Mouse (Mus musculus) adrenal gland, adult 10 weeks (tissue): ENCODE results near the gene Wdr83. TPM values are rescaled to one million over a fixed set of nuclear protein-coding genes. Genes with fewer than 3 reads are reported as not detected.

Source experiments
- polyA plus RNA-seq: library from polyadenylated mRNA; stranded (reverse); fragments of 350-450 nt; fragmentation: Illumina TruSeq; extraction: RNeasy Lipid Tissue Mini Kit (QIAGEN cat#74804); gene quantifications from one replicate; pipeline ENCODE4 v1.2.3, GENCODE M21; 2014; ENCODE audit warnings: low read depth, low replicate concordance

The Wdr83 gene
- 2.3 TPM for polyA plus RNA-seq

GRCm38 (mm10) chr8:85081216-85081555, at the start of gene Wdr83:
TSS of gene Wdr83 (minus strand) at chr8:85081306.

GRCm38 (mm10) chr8:85122995-85123394, 41.9 kb upstream of the Wdr83 start, which contains the start of gene Zfp791:
TSS of gene Zfp791 (minus strand) at chr8:85123095.

DNA sequence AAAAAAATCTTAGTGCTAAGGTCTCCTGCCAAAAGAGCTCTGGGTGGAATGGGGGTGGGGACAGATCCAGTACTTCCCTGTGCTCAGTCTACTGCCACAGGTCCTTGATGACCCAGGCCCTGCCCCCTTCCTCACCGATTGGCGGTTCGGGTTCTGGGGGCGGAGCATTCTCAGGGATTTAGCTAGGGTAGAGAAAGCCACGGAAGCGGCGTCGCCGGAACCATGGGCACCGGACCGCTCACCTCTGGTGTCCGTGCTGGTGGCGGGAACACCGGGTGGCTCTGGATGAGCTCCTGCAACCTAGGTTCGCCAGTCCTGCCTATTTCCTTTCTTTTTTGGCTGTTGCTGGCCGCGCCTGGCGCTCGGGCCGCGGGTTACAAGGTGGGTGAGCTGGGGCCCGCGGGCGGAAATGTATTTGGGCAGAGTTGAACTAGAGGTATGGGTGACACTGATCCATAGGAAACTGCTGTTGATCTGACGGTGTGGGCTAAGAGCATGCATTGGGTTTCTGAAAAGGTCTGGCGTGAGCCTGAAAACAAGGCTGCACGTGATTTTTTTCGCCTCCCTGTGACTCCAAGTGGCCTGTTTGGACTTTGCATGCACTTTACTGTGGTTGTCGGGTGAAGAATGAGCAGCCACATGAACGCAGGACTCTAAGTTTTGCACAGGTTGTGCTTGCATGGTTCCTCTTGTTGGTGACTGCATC, 2.2 kb upstream of the Wdr83 start, which contains the start of gene Man2b1:
Gene Man2b1, plus strand, starts transcription at position 163 of the 706 bp plus-strand sequence.

GRCm38 (mm10) chr8:85080532-85081215, 432 bp downstream of the Wdr83 start, which contains the start of gene Wdr83os:
TSS of gene Wdr83os (plus strand) at chr8:85080740.

DNA sequence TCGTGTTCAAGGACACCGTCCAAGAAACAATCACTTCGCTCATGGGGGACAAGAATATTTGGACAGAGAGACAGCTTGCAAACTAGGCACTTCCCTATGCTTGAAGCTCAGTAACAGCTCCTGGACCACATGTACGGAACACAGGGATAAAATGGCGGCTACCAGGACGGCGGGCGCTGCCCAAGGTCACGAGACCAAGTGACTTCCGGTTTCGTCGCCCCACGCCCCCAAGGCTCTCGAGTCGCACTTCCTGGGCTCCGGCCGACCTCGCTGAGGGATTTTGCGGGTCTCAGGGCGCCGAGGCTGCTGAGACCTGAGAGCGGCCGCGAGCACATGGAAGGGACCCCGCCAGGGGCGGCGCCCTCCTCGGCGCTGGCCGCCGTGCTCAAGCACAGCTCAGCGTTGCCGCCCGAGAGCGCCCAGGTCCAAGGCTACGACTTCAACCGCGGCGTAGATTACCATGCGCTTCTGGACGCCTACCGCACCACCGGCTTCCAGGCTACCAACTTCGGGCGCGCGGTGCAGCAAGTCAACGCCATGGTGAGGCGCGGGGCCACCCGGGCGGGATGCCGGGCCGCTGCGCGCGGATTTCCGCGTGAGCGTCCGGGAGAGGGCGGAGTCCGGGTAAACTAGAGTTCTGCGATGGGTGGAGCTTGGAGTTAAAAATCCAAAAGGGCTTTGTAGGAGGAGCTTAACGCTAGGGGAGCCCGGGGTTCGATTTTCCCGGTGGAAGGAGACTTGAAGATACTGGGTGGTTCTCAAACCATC, 9.4 kb downstream of the Wdr83 start, which contains the start of gene Dhps:
Gene Dhps, plus strand, starts transcription at position 244 of the 768 bp plus-strand sequence.

DNA sequence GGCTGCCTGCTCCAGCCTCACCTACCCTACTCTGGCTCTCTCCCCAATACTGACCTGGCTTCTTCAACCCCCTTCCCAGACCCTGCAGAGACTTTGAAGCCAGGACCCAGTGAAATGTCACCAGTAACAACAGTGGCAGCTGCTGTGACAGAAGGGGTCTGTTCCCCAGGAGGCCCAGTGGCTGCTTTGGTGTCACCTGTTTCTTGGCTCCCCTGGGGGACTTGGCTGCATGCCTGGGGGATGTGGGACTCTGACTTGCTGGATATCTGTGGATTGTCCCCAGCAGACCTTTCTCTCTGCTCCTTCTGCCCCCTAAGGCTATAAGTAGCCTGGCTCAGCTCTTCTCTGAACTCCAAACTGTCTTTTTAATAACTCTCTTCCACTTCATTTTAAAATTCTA, 13.1 kb downstream of the Wdr83 start, which contains the start of gene Gm5741:
Gene Gm5741, minus strand, starts transcription at position 1 of the 400 bp plus-strand sequence.

GRCm38 (mm10) chr8:85059879-85060616, 21.1 kb downstream of the Wdr83 start, which contains the start of gene Fbxw9:
TSS of gene Fbxw9 (plus strand) at chr8:85060055.

GRCm38 (mm10) chr8:85036718-85037365, 44.3 kb downstream of the Wdr83 start, which contains the start of gene Tnpo2:
TSS of gene Tnpo2 (plus strand) at chr8:85036915.

DNA sequence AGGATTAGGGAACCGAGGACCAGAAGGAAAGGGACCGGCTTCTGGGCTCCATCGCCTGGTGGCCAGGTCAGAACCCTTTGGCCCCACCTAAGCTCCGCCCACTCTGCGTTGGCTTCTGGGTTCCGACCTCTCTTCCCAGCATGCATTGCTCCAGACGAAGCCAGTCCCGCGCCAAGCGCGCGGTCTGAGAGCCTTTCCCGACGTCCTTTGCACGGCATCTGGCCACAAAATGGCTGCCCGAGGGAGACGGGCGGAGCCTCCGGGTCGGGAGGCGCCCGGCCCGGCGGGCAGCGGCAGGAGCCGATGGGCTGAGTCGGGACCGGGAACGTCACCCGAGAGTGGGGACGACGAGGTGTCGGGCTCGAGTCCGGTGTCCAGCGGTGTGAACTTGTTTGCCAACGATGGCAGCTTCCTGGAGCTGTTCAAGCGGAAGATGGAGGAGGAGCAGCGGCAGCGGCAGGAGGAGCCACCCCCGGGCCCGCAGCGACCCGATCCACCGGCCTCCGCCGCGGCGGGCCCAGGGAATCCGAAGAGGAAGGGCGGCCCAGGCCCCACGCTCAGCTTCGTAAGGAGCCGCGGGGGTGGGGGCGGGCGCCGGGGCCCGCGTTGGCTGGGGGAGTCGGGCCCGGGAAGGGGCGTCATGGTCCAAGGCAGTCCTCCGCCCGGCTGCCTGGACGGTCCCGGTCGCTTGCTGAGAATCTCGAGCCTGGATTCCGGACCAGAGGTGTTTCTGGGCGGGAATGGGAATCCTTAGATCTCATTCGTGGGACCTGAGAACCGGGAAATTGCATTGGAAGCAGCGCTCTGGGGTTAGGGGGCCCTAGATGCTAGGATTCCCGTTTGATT, 54.2 kb downstream of the Wdr83 start, which contains the start of gene Trir:
Gene Trir, plus strand, starts transcription at position 154 of the 846 bp plus-strand sequence.

GRCm38 (mm10) chr8:85025098-85025932, 55.8 kb downstream of the Wdr83 start, which contains the start of gene Asna1:
TSS of gene Asna1 (minus strand) at chr8:85025281.

Other genes with a start within 250 kb of the Wdr83 start
- gene Gadd45gip1, start 249.8 kb downstream of the Wdr83 start, polyA plus RNA-seq, result 2.3 TPM
- gene Rad23a, start 240.6 kb downstream of the Wdr83 start, polyA plus RNA-seq, result 9.2 TPM
- gene Calr, start 234.4 kb downstream of the Wdr83 start, polyA plus RNA-seq, result 638 TPM
- 4.7 TPM for gene Farsa, start 224.3 kb downstream of the Wdr83 start, polyA plus RNA-seq
- gene Syce2, start 209.2 kb downstream of the Wdr83 start, polyA plus RNA-seq, result 6.2 TPM
- gene Gcdh, start 187.4 kb downstream of the Wdr83 start, polyA plus RNA-seq, result 51.8 TPM
- not detected for gene Klf1, start 179.4 kb downstream of the Wdr83 start, polyA plus RNA-seq
- gene Dnase2a, start 172.7 kb downstream of the Wdr83 start, polyA plus RNA-seq, result 10.7 TPM
- gene Mast1, start 143.9 kb downstream of the Wdr83 start, polyA plus RNA-seq, result not detected
- gene Rtbdn, start 134.3 kb downstream of the Wdr83 start, polyA plus RNA-seq, result not detected
- not detected for gene Gm49661, start 111.9 kb downstream of the Wdr83 start, polyA plus RNA-seq
- gene Prdx2, start 111.7 kb downstream of the Wdr83 start, polyA plus RNA-seq, result 79.1 TPM
- gene Rnaseh2a, start 111.5 kb downstream of the Wdr83 start, polyA plus RNA-seq, result 7.6 TPM
- 0.99 TPM for gene Junb, start 102.6 kb downstream of the Wdr83 start, polyA plus RNA-seq
- gene Hook2, start 90.7 kb downstream of the Wdr83 start, polyA plus RNA-seq, result 1.8 TPM
- gene Best2, start 66.8 kb downstream of the Wdr83 start, polyA plus RNA-seq, result not detected
- gene Asna1, start 56.0 kb downstream of the Wdr83 start, polyA plus RNA-seq, result 16.1 TPM
- gene Trir, start 54.5 kb downstream of the Wdr83 start, polyA plus RNA-seq, result 15.8 TPM
- gene Tnpo2, start 44.4 kb downstream of the Wdr83 start, polyA plus RNA-seq, result 18.2 TPM
- 1.0 TPM for gene Fbxw9, start 21.3 kb downstream of the Wdr83 start, polyA plus RNA-seq
- not detected for gene Gm5741, start 13.3 kb downstream of the Wdr83 start, polyA plus RNA-seq
- gene Dhps, start 9.5 kb downstream of the Wdr83 start, polyA plus RNA-seq, result 14.2 TPM
- 10.6 TPM for gene Wdr83os, start 566 bp downstream of the Wdr83 start, polyA plus RNA-seq
- 5.0 TPM for gene Man2b1, start 2.0 kb upstream of the Wdr83 start, polyA plus RNA-seq
- 2.5 TPM for gene Zfp791, start 41.8 kb upstream of the Wdr83 start, polyA plus RNA-seq
- not detected for gene Cks1brt, start 70.6 kb upstream of the Wdr83 start, polyA plus RNA-seq
- not detected for gene Olfr371, start 144.7 kb upstream of the Wdr83 start, polyA plus RNA-seq
- 38.1 TPM for gene Orc6, start 218.3 kb upstream of the Wdr83 start, polyA plus RNA-seq
- gene Vps35, start 218.5 kb upstream of the Wdr83 start, polyA plus RNA-seq, result 471 TPM